In genomic region chr4:126967864-126968821, GRCm38 (mm10) we compare ENCODE assay signal across 8 mouse cellular contexts. TPM values are rescaled to one million over a fixed set of nuclear protein-coding genes. Genes with fewer than 3 reads are reported as not detected.
DNase-seq lines count a peak whose midpoint lies in the region; ATAC-seq lines count a peak whose summit lies in the region.

TSS of gene Zmym4 (minus strand) at chr4:126968135.

- peak; percentile 98 for ATAC-seq in intestine, embryonic 14.5 days (replicated peaks; ENCODE audit: low FRiP score, low TSS enrichment, low read depth)

- peak within 1 kb of the TSS; percentile 88 for H3K4me2 ChIP-seq in intestine, embryonic 14.5 days (ENCODE audit: low read length)

- no peaks in the 10 kb centered on the region for H3K9me3 ChIP-seq in intestine, embryonic 14.5 days (ENCODE audit: control insufficient read depth, low read length)

- no peaks in the 10 kb centered on the region for H3K27me3 ChIP-seq in intestine, embryonic 14.5 days (replicated peaks; ENCODE audit: control insufficient read depth, insufficient read depth, low read length)

- intact Hi-C loops in gastrocnemius, postnatal 14 days (cut with DNase I; ENCODE audit: low total_unique reads): no loop called here
- intact Hi-C loops in left cerebral cortex, postnatal 14 days (cut with DNase I): loop anchor here (5.0 kb wide), 1 partner anchor 49 kb away; no protein-coding TSS in a partner anchor

- peak; percentile 96 for DNase-seq in adipocyte (ENCODE audit: low spot score)
- peak; percentile 95 for DNase-seq in embryo, embryonic 10 days (ENCODE audit: low spot score)
- DNase-seq in gastrocnemius, postnatal 14 days: peak; percentile 95
- peak; percentile 88 for DNase-seq in intestine, embryonic 14.5 days (ENCODE audit: low spot score)
- DNase-seq in left cerebral cortex, postnatal 14 days (ENCODE audit: low spot score in 2 of 2): peak; percentile 95 to 98
- peak; percentile 98 for DNase-seq in mesoderm, embryonic 11.5 days (ENCODE audit: low read depth, low spot score)
- peak; percentile 90 to 91 for DNase-seq in right cerebral cortex, postnatal 36 days (ENCODE audit: low spot score in 2 of 2)
- DNase-seq in yolk sac, embryonic 10.5 days (ENCODE audit: low spot score): peak; percentile 94

- peak within 1 kb of the TSS; percentile 95 for H3K9ac ChIP-seq in intestine, embryonic 14.5 days (ENCODE audit: low read length)

- no peaks in the 10 kb centered on the region for H3K36me3 ChIP-seq in intestine, embryonic 14.5 days (ENCODE audit: control insufficient read depth, insufficient read depth, low read length)

- WGBS in intestine, embryonic 14.5 days: 6% methylated on average over 49 of the region's 54 CpGs

- H3K4me1 ChIP-seq in intestine, embryonic 14.5 days (replicated peaks; ENCODE audit: control insufficient read depth, insufficient read depth, low read length): peaks cover 6% of the 10 kb centered on the region

- H3K4me3 ChIP-seq in intestine, embryonic 14.5 days (ENCODE audit: low read depth, low read length): peak within 1 kb of the TSS; percentile 86

- H3K27ac ChIP-seq in intestine, embryonic 14.5 days (ENCODE audit: low read depth): peak within 1 kb of the TSS; percentile 96

RNA-seq across cellular contexts. Expression of gene Zmym4, which starts in this region (rescaled TPM):
- total RNA-seq in gastrocnemius, postnatal 14 days (2021): 10 to 100 TPM; 15.5 to 18.7 TPM
- polyA plus RNA-seq in intestine, embryonic 14.5 days (2014; fragmentation: Nextera tagmentation; extraction: Ambion mirVana): 17.3 and 23.4 TPM in 2 replicates
- 10 to 100 TPM; 43.9 to 51.8 TPM for total RNA-seq in left cerebral cortex, postnatal 14 days (2021)

Comparison
In these comparisons a context has a peak if more than half of its experiments do, and no peak if none do; other contexts are left out.
1. Peak in every context shown above with its lines: DNase-seq, ATAC-seq, H3K4me3 ChIP-seq and H3K27ac ChIP-seq.